Mouse (Mus musculus) ovary, postnatal 14 days (tissue): ENCODE results near the gene Xlr4c.
"Not testable (repeated sequence)": the region's sequence is repeated elsewhere in the genome, so short reads cannot be mapped to it uniquely, and the experiment has no call there.

ENCODE experiments used
- DNase-seq: peaks from one replicate; pipeline ENCODE4 v3.0.0; 2022; ENCODE audit warnings: low spot score

The Xlr4c gene

DNA sequence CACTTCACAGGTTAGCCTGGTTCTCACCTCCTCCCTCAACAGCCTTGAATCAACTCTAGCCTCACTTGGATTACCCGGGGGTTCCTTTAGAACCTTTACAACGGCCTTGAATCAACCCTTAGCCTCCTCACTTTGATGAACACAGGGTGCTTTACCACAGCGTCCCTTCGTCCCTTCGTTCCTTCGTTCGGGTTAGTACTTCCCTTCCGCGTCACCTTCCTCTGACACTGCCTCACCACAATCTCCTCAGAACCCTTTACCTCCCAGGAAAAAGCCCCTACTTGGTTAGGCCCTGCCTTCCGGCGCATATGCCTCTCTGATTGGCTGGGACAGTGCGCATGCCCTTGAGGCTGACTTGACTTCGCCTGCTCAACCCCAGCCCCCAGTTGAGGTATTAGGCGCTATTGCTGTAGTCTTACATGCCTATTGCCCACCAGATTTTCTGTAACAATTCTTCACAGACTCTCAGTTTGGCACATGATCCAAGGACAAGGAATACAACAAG lies at the start of gene Xlr4c:
TSS of gene Xlr4c (minus strand) at position 310 of the 505 bp plus-strand sequence.
- not testable (repeated sequence) for DNase-seq

DNA sequence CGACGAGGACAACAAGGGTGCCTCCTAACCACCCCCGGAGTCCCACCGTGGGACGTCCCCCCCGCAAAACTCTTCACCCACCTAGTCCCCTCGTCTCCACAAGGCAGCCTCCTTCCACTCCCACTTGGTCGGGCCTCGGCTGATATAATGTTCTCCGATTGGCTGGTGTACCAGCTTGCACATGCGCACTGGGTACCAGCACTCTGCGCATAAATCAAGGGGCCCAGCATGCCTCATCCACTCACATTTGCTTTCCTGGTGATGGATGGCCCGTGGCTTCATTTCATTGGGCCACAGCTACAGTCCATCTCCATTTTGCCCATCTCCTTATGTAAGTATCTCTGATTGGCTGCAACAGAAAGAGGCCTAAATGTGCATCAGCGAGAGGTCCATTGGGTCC lies 22.3 kb upstream of the Xlr4c start, which contains the start of gene Xlr3c:
TSS of gene Xlr3c (minus strand) at position 121 of the 400 bp plus-strand sequence.
- DNase-seq = not testable (repeated sequence)

DNA sequence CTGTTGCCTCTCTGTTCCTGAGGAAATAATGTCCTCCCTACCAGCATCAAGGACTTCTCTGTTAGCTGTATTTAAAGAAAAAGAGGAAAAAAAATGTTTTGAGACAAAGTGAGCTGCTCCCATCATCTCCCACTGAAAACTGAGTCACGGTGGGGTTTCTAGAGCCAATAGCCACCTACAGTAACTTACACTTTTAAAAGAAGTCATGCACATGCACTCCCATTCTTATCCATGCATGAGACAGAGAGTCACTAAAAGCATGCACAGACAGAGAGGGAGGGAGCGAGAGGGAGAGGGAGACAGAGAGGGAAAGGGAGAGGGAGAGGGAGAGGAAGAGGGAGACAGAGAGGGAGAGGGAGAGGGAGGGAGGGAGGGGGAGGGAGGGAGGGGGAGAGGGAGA lies 19.5 kb upstream of the Xlr4c start:
- not testable (repeated sequence) for DNase-seq

DNA sequence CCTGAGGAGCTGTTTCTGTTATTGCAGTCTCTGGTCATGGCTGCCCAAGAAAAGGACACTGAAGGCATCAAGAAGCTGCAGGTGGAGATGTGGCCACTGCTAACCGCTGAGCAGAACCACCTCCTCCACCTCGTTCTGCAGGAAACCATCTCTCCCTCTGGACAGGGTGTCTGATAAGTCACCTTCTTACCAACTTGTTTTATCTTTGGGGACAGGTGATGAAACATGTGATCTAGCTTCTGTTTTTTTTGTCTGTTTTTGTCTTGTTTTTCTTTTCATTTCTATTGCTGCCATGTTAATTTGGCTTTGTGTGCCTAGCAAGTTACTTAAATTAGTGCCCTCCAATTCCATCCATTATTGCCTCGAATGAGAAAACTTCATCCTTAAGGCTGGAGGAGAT lies 13.6 kb downstream of the Xlr4c start:
- no peak for DNase-seq

DNA sequence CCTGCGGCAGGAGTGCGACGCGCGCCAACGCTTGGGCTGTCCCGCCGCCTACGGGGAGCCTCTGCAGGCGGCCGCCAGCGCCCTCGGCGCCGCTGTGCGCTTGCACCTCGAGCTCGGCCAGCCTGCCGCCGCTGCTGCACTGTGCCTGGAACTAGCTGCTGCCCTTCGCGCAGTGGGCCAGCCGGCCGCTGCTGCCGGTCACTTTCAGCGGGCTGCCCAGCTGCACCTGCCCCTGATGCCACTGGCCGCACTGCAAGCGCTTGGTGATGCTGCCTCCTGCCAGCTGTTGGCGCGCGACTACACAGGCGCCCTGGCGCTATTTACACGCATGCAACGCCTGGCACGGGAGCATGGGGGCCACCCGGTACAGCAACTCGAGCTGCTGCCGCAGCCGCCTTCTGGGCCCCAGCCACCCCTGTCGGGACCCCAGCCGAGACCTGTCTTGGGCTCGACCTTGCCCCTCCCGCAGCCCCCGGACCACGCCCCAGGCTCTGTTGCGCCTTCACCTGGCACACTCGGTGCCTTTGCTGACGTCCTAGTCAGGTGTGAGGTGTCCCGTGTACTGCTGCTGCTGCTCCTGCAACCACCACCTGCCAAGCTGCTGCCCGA lies 14.2 kb downstream of the Xlr4c start:
- DNase-seq = peak; percentile 13

DNA sequence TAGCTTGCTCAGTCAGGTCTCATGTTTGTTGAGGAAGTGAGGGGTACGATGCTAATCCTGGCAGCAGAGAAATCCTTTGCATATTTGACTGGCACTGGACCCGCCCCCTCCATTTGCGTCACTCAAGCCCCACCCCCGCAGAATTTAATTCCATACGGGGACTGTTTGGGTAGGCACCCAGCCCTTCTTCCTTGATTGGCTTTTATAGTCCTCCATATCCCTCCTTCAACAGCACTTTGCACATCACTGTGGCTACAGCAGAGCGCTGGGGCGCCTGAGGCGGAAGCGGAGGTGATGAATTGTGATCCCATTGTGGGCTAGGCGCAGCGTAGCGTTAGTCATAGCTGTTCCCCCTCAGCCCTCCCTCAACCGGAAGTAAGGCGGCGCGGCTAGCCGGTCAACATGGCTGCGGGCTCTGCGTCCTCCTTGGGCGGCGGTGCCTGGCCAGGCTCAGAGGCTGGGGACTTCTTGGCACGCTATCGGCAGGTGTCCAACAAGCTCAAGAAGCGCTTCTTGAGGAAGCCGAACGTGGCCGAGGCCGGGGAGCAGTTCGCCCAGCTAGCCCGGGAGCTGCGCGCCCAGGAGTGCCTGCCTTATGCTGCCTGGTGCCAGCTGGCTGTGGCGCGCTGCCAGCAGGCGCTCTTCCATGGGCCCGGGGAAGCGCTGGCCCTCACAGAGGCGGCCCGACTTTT lies 14.9 kb downstream of the Xlr4c start, which contains the start of gene F8a:
TSS of gene F8a (plus strand) at position 378 of the 692 bp plus-strand sequence.
- DNase-seq = peak; percentile 32

DNA sequence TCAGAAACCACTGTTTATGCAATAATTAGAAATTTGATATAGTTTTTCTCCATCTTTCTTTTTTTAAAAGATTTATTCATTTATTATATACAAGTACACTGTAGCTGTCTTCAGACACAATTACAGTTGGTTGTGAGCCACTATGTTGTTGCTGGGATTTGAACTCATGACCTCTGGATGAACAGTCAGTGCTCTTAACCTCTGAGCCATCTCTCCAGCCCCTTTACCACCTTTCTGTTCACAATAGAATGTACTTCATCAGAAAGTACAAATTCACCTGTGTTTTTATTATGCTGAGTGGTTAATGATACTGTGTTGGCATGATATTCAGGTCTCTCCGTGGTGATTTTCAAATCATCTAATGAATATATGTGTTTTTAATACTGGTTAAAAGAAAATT lies 17.6 kb downstream of the Xlr4c start:
- no peak for DNase-seq

DNA sequence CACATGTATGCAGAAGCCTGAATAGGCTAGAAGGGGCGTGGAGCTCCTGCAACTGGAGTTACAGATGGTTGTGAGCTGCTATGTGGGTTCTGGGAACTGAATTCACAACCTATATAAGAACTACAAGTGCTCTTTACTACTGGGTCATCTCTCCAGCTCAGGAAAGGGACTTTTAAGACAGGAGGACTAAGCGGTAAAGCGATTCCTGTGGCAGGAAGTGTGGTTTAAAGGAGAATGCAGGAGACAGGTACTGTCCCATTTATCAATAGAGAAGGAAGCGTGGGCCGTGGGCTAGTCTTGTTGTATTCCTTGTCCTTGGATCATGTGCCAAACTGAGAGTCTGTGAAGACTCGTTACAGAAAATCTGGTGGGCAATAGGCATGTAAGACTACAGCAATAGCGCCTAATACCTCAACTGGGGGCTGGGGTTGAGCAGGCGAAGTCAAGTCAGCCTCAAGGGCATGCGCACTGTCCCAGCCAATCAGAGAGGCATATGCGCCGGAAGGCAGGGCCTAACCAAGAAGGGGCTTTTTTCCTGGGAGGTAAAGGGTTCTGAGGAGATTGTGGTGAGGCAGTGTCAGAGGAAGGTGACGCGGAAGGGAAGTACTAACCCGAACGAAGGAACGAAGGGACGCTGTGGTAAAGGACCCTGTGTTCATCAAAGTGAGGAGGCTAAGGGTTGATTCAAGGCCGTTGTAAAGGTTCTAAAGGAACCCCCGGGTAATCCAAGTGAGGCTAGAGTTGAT lies 28.9 kb downstream of the Xlr4c start, which contains the start of gene Xlr4b:
TSS of gene Xlr4b (plus strand) at position 515 of the 746 bp plus-strand sequence.
- not testable (repeated sequence) for DNase-seq

DNA sequence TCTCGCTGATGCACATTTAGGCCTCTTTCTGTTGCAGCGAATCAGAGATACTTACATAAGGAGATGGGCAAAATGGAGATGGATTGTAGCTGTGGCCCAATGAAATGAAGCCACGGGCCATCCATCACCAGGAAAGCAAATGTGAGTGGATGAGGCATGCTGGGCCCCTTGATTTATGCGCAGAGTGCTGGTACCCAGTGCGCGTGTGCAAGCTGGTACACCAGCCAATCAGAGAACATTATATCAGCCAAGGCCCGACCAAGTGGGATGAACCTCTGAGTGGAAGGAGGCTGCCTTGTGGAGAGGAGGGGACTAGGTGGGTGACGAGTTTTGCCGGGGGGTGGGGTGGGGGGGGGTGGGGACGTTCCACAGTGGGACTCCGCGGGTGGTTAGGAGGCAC lies 51.0 kb downstream of the Xlr4c start, which contains the start of gene Xlr3b:
TSS of gene Xlr3b (plus strand) at position 274 of the 400 bp plus-strand sequence.
- DNase-seq = not testable (repeated sequence)
